Mouse (Mus musculus) heart, embryonic 15.5 days (tissue): ENCODE measurements around the gene Gm4952. TPM values are rescaled to one million over a fixed set of nuclear protein-coding genes. Genes with fewer than 3 reads are reported as not detected.

Source experiments
- ATAC-seq: fragments of 200-750 bp; cut with Nextera tagmentation; replicated peaks from 2 replicates; pipeline ENCODE4 v1.8.0; 2017; ENCODE audit warnings: low read depth, moderate TSS enrichment; ENCODE audit not compliant: insufficient number of reproducible peaks, insufficient read depth, low FRiP score
- H3K27ac ChIP-seq: fragments of 300-500 bp; sonication (generic); 2 replicates; pipeline ENCODE4 v1.5.1; 2015; ENCODE audit warnings: mild to moderate bottlenecking, inconsistent platforms
- H3K27me3 ChIP-seq: fragments of 300-500 bp; sonication (generic); 2 replicates; pipeline ENCODE4 v1.6.1; 2015; ENCODE audit warnings: inconsistent platforms
- H3K36me3 ChIP-seq: fragments of 300-500 bp; sonication (generic); 2 replicates; pipeline ENCODE4 v1.6.1; 2015; ENCODE audit warnings: mild to moderate bottlenecking, inconsistent platforms
- H3K4me1 ChIP-seq: fragments of 300-500 bp; sonication (generic); replicated peaks from 2 replicates; pipeline ENCODE4 v1.6.1; 2015; ENCODE audit warnings: inconsistent platforms
- H3K4me2 ChIP-seq: fragments of 300-500 bp; sonication (generic); 2 replicates; pipeline ENCODE4 v1.6.1; 2015; ENCODE audit warnings: inconsistent platforms, mild to moderate bottlenecking, moderate library complexity
- H3K4me3 ChIP-seq: fragments of 300-500 bp; sonication (generic); 2 replicates; pipeline ENCODE4 v1.5.1; 2015; ENCODE audit warnings: mild to moderate bottlenecking, inconsistent platforms
- H3K9ac ChIP-seq: fragments of 300-500 bp; sonication (generic); 2 replicates; pipeline ENCODE4 v1.6.1; 2015; ENCODE audit warnings: mild to moderate bottlenecking, inconsistent platforms
- H3K9me3 ChIP-seq: fragments of 300-500 bp; sonication (generic); replicated peaks from 2 replicates; pipeline ENCODE4 v1.6.1; 2016; ENCODE audit warnings: inconsistent platforms
- WGBS: fragments of 180-500 bp; shearing (Covaris S2); methylation state at CpG from one replicate; pipeline ENCODE4 v1.1.7; 2015; ENCODE audit warnings: mixed read lengths; 5-methylcytosine and 5-hydroxymethylcytosine counted together
- polyA plus RNA-seq: library from polyadenylated mRNA; unstranded; fragments of >200 nt; fragmentation: Nextera tagmentation; extraction: Ambion mirVana; gene quantifications from 2 replicates; pipeline ENCODE4 v1.2.1, GENCODE M21; 2015

Gm4952 gene
- polyA plus RNA-seq, 1 experiment from 2014 or later: 0.15 TPM

DNA sequence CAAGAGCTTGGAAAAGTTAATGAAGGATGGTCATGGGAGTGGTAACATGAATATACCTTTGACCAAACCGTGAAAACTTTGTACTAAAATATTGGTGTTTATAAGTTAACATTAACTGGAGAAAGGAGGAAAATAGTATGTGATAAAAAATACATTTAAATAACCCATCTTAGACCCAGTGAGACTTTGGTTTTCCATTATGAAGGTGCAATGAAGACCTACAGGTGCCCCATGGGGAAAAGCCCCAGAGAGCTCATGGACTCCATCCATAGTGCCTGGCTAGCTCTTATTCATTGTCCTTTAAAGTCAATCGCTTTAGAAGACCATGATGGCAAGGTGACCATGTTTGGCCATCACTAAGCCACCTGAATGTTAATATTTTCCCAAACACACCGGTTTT lies 78.0 kb downstream of the Gm4952 start, which contains the start of gene Olfr1443:
Olfr1443 (plus strand) TSS at position 301 of the 400 bp plus-strand sequence.
- no peak within 1 kb of the TSS for H3K4me3 ChIP-seq
- 62% methylated on average over 3 of the region's 3 CpGs for WGBS
- no peaks in the 10 kb centered on the region for H3K4me1 ChIP-seq
- no peak for ATAC-seq
- H3K4me2 ChIP-seq: no peak within 1 kb of the TSS
- H3K36me3 ChIP-seq: no peaks in the 10 kb centered on the region
- no peaks in the 10 kb centered on the region for H3K9me3 ChIP-seq
- no peak within 1 kb of the TSS for H3K9ac ChIP-seq
- H3K27ac ChIP-seq: no peak within 1 kb of the TSS
- H3K27me3 ChIP-seq: no peaks in the 10 kb centered on the region

Other genes starting within 250 kb of the Gm4952 start
- gene Olfr1440, start 212.7 kb upstream of the Gm4952 start, polyA plus RNA-seq: not detected in 2 replicates
- gene Olfr1441, start 182.5 kb upstream of the Gm4952 start, polyA plus RNA-seq: not detected in 2 replicates
- gene Pfpl, start 172.1 kb upstream of the Gm4952 start, polyA plus RNA-seq: not detected in 2 replicates
- 0.54 and 0.72 TPM in 2 replicates for gene Mpeg1, start 139.2 kb upstream of the Gm4952 start, polyA plus RNA-seq
- gene Dtx4, start 98.5 kb upstream of the Gm4952 start, polyA plus RNA-seq: 2.5 and 4.5 TPM in 2 replicates
- gene Fam111a, start 54.2 kb upstream of the Gm4952 start, polyA plus RNA-seq: 16.6 and 17.3 TPM in 2 replicates
- not detected in 2 replicates for gene Glyat, start 33.3 kb downstream of the Gm4952 start, polyA plus RNA-seq
- gene Olfr1442, start 70.5 kb downstream of the Gm4952 start, polyA plus RNA-seq: not detected in 2 replicates
- gene Olfr1443, start 78.1 kb downstream of the Gm4952 start, polyA plus RNA-seq: not detected in 2 replicates
- not detected in 2 replicates for gene Keg1, start 95.8 kb downstream of the Gm4952 start, polyA plus RNA-seq
- 0.77 and 0.97 TPM in 2 replicates for gene Cntf, start 165.7 kb downstream of the Gm4952 start, polyA plus RNA-seq
- gene Zfp91, start 196.2 kb downstream of the Gm4952 start, polyA plus RNA-seq: 11.4 TPM in 2 replicates
- gene Lpxn, start 196.2 kb downstream of the Gm4952 start, polyA plus RNA-seq: 1.1 and 4.0 TPM in 2 replicates
- gene Gm5244, start 246.7 kb downstream of the Gm4952 start, polyA plus RNA-seq: not detected in 2 replicates